Mouse (Mus musculus) ovary, postnatal 14 days (tissue): Measurements from ENCODE around the gene Cic.
"Not testable (repeated sequence)": the region's sequence is repeated elsewhere in the genome, so short reads cannot be mapped to it uniquely, and the experiment has no call there.

Experiments used
- DNase-seq: peaks from one replicate; pipeline ENCODE4 v3.0.0; 2022; ENCODE audit warnings: low spot score

The Cic gene

GRCm38 (mm10) chr7:25244562-25245369 lies 22.7 kb upstream of the Cic start:
- DNase-seq, result no peak

GRCm38 (mm10) chr7:25246079-25246758 lies 21.3 kb upstream of the Cic start:
- no peak for DNase-seq

GRCm38 (mm10) chr7:25246759-25247137 lies 20.8 kb upstream of the Cic start:
- DNase-seq, result no peak

GRCm38 (mm10) chr7:25247498-25247897 lies 20.0 kb upstream of the Cic start:
- DNase-seq, result no peak

GRCm38 (mm10) chr7:25248018-25248647 lies 19.4 kb upstream of the Cic start:
- DNase-seq, result no peak

- no peak for DNase-seq
These were observed 18.6 kb upstream of the Cic start for GRCm38 (mm10) chr7:25248846-25249313.

GRCm38 (mm10) chr7:25249314-25250140 lies 18.0 kb upstream of the Cic start:
- peak; percentile 55 for DNase-seq

GRCm38 (mm10) chr7:25250141-25250972 lies 17.1 kb upstream of the Cic start, which contains the start of gene Erf:
Gene Erf, minus strand, starts transcription at chr7:25250761.
- peak; percentile 95 for DNase-seq

- peak; percentile 55 for DNase-seq
These were observed 16.3 kb upstream of the Cic start for GRCm38 (mm10) chr7:25251071-25251791.

GRCm38 (mm10) chr7:25251822-25252221 lies 15.7 kb upstream of the Cic start:
- DNase-seq, result no peak

- DNase-seq, result no peak
These were observed 5.6 kb upstream of the Cic start for GRCm38 (mm10) chr7:25261896-25262295.

- no peak for DNase-seq
These were observed 3.3 kb upstream of the Cic start for GRCm38 (mm10) chr7:25263968-25264870.

- DNase-seq, result not testable (repeated sequence)
These were observed 1.8 kb upstream of the Cic start for GRCm38 (mm10) chr7:25265743-25266142.

- DNase-seq, result no peak
These were observed 1.1 kb upstream of the Cic start for GRCm38 (mm10) chr7:25266180-25266962.

GRCm38 (mm10) chr7:25267751-25268463 lies 403 bp downstream of the Cic start:
- peak; percentile 95 for DNase-seq

- DNase-seq, result no peak
These were observed 1.1 kb downstream of the Cic start for GRCm38 (mm10) chr7:25268588-25268987.

GRCm38 (mm10) chr7:25269029-25269428 lies 1.5 kb downstream of the Cic start:
- DNase-seq, result no peak
